Mouse (Mus musculus) cerebellum, adult 2 months (tissue): ENCODE results near the gene Ercc6. TPM values are rescaled to one million over a fixed set of nuclear protein-coding genes. Genes with fewer than 3 reads are reported as not detected.

Source experiments
- DNase-seq, 2 experiments: peaks; one replicate each; pipeline ENCODE4 v3.0.0; 2021
- H3K27ac ChIP-seq: fragments of 200-500 bp; 2 replicates; pipeline ENCODE4 v1.5.1; 2012; ENCODE audit warnings: low read length, control low read depth, inconsistent platforms; ENCODE audit not compliant: insufficient read depth
- H3K27me3 ChIP-seq: fragments of 200-500 bp; 2 replicates; pipeline ENCODE4 v1.6.1; 2012; ENCODE audit warnings: inconsistent platforms, mild to moderate bottlenecking, low read length, moderate library complexity; ENCODE audit not compliant: control insufficient read depth, insufficient read depth
- H3K4me1 ChIP-seq: fragments of 200-500 bp; 2 replicates; pipeline ENCODE4 v1.6.1; 2011; ENCODE audit warnings: low read length; ENCODE audit not compliant: control insufficient read depth, insufficient read depth
- H3K4me3 ChIP-seq: fragments of 200-500 bp; replicated peaks from 2 replicates; pipeline ENCODE3; 2011; ENCODE audit warnings: mild to moderate bottlenecking, low read depth, low read length, control low read depth; ENCODE audit not compliant: insufficient read depth
- CTCF ChIP-seq: fragments of 200-500 bp; IDR thresholded peaks from 2 replicates; pipeline ENCODE4 v1.5.1; 2011; ENCODE audit warnings: low read depth, mild to moderate bottlenecking, control low read depth, low read length, moderate library complexity, borderline replicate concordance; ENCODE audit not compliant: insufficient read depth
- POLR2A ChIP-seq: fragments of 200-500 bp; IDR thresholded peaks from 2 replicates; pipeline ENCODE4 v1.6.1; 2011; ENCODE audit warnings: low read length, control low read depth, borderline replicate concordance; ENCODE audit not compliant: insufficient read depth
- WGBS: fragments of 180-500 bp; shearing (Covaris S2); methylation state at CpG from one replicate; pipeline ENCODE4 v1.1.7; 2018; 5-methylcytosine and 5-hydroxymethylcytosine counted together
- polyA plus RNA-seq: library from polyadenylated mRNA; depleted of rRNA; stranded (reverse); fragments of >200 nt; gene quantifications from 2 replicates; pipeline ENCODE4 v1.2.3, GENCODE M21; 2012

The Ercc6 gene
- polyA plus RNA-seq, 1 experiment = 8.8 TPM

DNA sequence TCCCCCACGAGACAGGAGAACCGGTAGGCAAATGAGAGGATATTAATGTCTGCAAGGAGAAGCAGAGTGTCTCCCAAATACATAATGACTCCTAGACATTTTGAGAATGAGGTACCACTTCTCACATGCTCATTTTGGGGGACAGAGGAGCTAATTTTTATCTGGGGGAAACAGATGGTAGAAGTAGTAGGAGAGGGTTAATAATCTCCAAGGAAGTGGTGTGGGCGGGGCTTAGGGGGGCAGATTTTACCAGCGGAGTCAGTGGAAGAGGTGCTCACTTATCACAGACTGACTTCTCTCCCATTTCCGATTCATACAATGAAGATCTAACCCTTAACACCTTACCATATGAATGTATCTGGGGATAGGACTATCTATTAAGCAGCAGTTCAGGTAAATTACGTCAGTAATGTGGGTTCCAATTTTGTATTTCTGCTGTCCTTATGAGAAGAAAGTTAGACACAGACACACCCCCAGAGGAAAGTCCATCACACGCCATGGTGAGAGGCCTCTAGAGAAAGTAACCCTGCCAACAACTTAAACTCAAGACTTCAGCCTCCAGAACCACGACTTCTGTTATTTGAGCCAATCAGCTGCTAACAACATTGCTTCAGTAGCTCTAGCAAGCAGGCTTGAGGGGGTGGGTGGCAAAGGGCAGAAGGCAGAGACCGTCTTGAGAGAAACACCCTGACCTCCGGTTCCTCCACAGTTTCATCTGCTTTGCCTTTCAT lies 5.1 kb upstream of the Ercc6 start:
- Histone ChIP-seq H3K4me3 (no peak overlapping the region), H3K27me3 (no peaks in the 10 kb centered on the region), H3K27ac (no peak overlapping the region), H3K4me1 (no peaks in the 10 kb centered on the region)
- DNase-seq = no peak
- WGBS = 65% methylated on average over 10 of the region's 10 CpGs
- no peak for TF ChIP-seq CTCF
- no peak for TF ChIP-seq POLR2A

DNA sequence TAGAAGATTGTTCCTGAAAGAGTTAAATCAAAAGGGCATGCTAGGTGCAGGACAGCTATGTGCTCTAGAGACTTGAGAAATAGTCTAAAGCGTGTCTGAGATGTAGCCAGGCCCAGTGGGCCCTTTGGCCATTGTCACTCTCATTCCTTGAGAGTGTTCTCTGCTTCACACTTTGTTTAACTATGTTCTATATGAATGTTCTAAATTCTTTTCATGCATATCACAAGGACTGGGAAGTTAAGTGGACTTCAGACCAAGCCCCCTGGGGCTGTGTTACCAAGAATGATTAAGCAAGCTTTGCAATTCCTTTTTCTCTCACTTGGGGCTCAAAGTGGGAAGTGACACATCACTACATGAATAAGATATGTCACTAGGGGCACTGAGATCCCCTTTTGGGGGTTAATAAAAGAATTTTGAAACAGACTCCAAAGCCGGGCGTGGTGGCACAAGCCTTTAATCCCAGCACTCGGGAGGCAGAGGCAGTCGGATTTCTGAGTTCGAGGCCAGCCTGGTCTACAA lies 3.8 kb upstream of the Ercc6 start:
- WGBS = 82% methylated on average over 6 of the region's 6 CpGs
- DNase-seq = no peak
- Histone ChIP-seq H3K27me3 (no peaks in the 10 kb centered on the region), H3K27ac (no peak overlapping the region), H3K4me1 (no peaks in the 10 kb centered on the region), H3K4me3 (no peak overlapping the region)
- TF ChIP-seq POLR2A = no peak
- no peak for TF ChIP-seq CTCF

DNA sequence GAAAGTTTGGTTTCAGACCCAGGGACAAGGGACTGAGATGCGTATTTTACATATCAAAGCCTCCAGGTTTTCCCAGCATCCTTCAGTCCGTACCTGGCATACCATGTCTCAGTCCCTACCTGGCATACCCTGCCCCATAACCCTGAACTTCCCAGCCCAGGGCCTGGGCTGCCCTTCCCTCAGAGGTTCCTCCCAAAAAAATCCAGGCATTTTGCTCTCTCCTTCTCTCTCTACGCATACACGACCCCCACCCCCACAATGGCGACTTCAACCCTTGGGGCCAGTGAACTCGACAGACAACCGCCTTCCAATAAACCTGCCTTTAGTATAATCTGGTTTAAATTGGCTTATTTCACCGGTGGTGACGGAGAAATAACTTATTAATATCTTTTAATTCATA lies 409 bp upstream of the Ercc6 start:
- no peak for TF ChIP-seq CTCF
- TF ChIP-seq POLR2A = no peak
- Histone ChIP-seq H3K4me3 (peak overlapping the region; percentile 92), H3K27ac (no peak overlapping the region), H3K27me3 (no peaks in the 10 kb centered on the region), H3K4me1 (no peaks in the 10 kb centered on the region)
- DNase-seq = no peak
- 39% methylated on average over 9 of the region's 9 CpGs for WGBS

DNA sequence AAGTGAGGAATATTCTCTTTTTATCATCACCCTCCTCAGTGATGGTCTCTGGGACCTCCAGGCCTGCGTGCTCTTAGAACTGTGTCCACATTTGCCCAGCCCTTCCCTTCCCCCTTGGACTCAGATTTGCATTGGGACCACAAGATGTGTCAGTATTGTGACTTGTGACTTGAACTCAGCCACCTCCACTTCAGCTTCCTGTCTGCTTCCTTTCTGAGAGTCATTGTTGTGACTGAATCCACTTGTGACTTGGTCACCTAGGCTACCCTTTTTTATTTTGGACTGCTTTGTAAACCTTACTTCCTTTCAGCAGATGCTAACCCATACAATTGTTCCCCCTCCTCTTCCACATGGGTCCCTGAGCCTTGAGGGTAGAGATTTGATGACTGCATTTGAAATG lies 2.8 kb downstream of the Ercc6 start:
- Histone ChIP-seq H3K4me1 (no peaks in the 10 kb centered on the region), H3K4me3 (no peak overlapping the region), H3K27ac (no peak overlapping the region), H3K27me3 (no peaks in the 10 kb centered on the region)
- TF ChIP-seq CTCF = no peak
- TF ChIP-seq POLR2A = no peak
- 97% methylated on average over 1 of the region's 1 CpGs for WGBS
- DNase-seq = no peak

DNA sequence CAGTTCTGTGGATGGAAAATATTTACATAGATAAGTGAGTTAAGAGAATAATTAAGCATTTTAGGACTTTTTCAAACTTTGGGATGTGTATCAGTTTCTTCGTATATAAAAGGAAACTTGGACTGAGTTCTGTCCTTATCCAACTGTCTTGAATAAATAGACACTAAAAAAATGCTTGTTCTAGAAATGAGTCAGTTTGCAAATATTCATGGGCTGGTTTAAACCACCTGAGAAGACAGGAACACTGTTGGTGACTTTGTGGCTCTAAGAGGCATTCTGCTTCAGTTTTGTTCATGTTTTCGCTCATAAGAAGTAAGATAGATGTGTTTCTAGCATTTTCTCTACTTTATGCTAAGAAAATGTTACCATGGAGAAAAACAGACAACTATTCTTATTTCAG lies 5.2 kb downstream of the Ercc6 start:
- TF ChIP-seq POLR2A (no peak), CTCF (no peak)
- H3K4me1 ChIP-seq = no peaks in the 10 kb centered on the region
- no peaks in the 10 kb centered on the region for H3K27me3 ChIP-seq
- H3K27ac ChIP-seq = no peak overlapping the region
- no peak for DNase-seq
- WGBS = 95% methylated on average over 2 of the region's 2 CpGs
- H3K4me3 ChIP-seq = no peak overlapping the region

DNA sequence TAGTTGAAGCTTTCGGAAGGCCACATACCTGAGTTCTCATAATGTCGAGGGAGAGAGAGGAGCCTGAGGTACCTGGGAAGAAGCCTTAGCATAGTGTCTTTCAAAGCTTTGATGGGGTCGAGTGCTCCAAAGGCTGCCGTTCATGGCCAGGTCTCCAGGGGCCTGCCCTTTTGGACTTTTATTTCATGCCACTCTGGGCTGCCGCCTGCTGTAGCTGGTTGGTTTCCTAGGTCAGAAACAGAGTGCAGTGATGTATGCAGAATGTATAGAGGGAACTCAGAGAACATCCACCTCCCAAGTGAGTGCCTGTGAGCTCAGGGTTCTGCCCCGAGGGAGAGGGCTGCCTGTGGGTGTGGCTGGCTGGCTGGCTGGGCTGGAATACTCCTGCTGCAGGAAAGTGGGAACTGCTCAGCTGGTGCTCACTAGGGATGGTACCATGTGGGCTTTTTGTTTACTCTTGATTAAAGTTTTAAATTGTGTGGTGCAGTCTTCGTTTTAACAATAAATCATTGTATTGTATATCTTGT lies 7.1 kb downstream of the Ercc6 start:
- no peak for DNase-seq
- Histone ChIP-seq H3K4me3 (no peak overlapping the region), H3K27ac (no peak overlapping the region), H3K27me3 (no peaks in the 10 kb centered on the region), H3K4me1 (no peaks in the 10 kb centered on the region)
- TF ChIP-seq POLR2A (no peak), CTCF (no peak)
- WGBS = 74% methylated on average over 7 of the region's 7 CpGs

DNA sequence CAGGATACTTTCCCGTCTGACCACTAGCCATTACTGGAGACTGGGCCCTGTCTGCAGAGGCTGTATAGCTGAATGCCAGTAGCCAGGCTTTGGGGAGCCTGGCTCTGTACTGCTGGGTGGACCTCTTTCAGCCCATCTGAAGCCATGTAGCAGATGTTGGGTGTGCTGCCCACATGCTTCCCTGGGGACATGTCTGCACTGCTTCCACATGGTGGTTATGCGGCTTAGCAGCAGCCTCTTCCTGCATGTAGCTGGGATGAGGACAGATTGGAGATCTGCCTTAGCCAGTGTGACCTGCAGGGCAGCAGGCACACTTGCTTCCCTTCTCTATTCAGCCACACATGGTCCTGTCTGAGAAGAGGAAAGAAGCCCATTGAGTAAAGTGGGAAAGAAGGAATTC lies 9.0 kb downstream of the Ercc6 start:
- Histone ChIP-seq H3K4me1 (no peaks in the 10 kb centered on the region), H3K4me3 (no peak overlapping the region), H3K27ac (no peak overlapping the region), H3K27me3 (no peaks in the 10 kb centered on the region)
- 53% methylated on average over 2 of the region's 2 CpGs for WGBS
- TF ChIP-seq POLR2A = no peak
- TF ChIP-seq CTCF = no peak
- DNase-seq = no peak

DNA sequence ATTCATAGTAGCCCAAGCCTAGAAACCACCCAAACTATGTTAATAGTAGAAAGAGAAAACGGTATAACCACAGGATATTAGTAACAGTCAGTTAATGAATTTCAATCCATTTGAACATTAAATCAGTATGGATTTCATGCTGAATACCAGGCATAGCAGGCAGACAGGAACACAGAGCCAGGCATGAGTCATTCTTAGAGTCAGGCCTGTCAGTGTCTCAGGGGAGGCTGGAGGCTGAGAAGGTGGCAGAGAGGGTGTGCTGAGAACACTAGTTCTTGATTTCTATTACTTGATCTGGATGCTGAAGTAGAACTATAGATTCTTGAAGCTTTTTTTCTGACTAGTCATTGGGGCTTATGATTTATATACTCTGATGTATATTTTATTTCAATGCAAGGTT lies 10.8 kb downstream of the Ercc6 start:
- no peak for DNase-seq
- Histone ChIP-seq H3K27me3 (no peaks in the 10 kb centered on the region), H3K27ac (no peak overlapping the region), H3K4me3 (no peak overlapping the region), H3K4me1 (peaks cover 3% of the 10 kb centered on the region; the same call in 1 of the 2 replicates)
- TF ChIP-seq POLR2A = no peak
- WGBS = 93% methylated on average over 1 of the region's 1 CpGs
